Mouse (Mus musculus): ENCODE results near the gene Zranb1. TPM values are rescaled to one million over a fixed set of nuclear protein-coding genes. Genes with fewer than 3 reads are reported as not detected.

Zranb1 gene
- polyA plus RNA-seq, 1 experiment from 2014 or later: 8.3 TPM

- no peak overlapping the region for H3K4me3 ChIP-seq
- no peaks in the 10 kb centered on the region for H3K9me3 ChIP-seq
- H3K4me1 ChIP-seq: 0 out of 2 replicates have a peak, but pooled peaks cover 10% of the 10 kb centered on the region
- H3K27me3 ChIP-seq (ENCODE audit: insufficient read depth, poor library complexity, severe bottlenecking): no peaks in the 10 kb centered on the region
- peak; percentile 67 for DNase-seq (ENCODE audit: low spot score)
- peaks cover 96% of the 10 kb centered on the region for H3K36me3 ChIP-seq
- H3K27ac ChIP-seq: no peak overlapping the region
- 90% methylated on average over 9 of the region's 9 CpGs for WGBS
Measured at GRCm38 (mm10) chr7:132992967-132993615, 62.1 kb downstream of the Zranb1 start.

- 0 out of 2 replicates have a peak, but pooled peaks cover 10% of the 10 kb centered on the region for H3K4me1 ChIP-seq
- no peak overlapping the region for H3K27ac ChIP-seq
- H3K36me3 ChIP-seq: peaks cover 96% of the 10 kb centered on the region
- peak; percentile 74 for DNase-seq (ENCODE audit: low spot score)
- no peak overlapping the region for H3K4me3 ChIP-seq
- no peaks in the 10 kb centered on the region for H3K9me3 ChIP-seq
- no peaks in the 10 kb centered on the region for H3K27me3 ChIP-seq (ENCODE audit: insufficient read depth, poor library complexity, severe bottlenecking)
- 88% methylated on average over 8 of the region's 8 CpGs for WGBS
Measured at GRCm38 (mm10) chr7:132994120-132994519, 63.2 kb downstream of the Zranb1 start.

- WGBS: 81% methylated on average over 6 of the region's 6 CpGs
- peaks cover 96% of the 10 kb centered on the region for H3K36me3 ChIP-seq
- H3K4me3 ChIP-seq: no peak overlapping the region
- H3K9me3 ChIP-seq: no peaks in the 10 kb centered on the region
- H3K27me3 ChIP-seq (ENCODE audit: insufficient read depth, poor library complexity, severe bottlenecking): no peaks in the 10 kb centered on the region
- H3K27ac ChIP-seq: no peak overlapping the region
- 0 out of 2 replicates have a peak, but pooled peaks cover 10% of the 10 kb centered on the region for H3K4me1 ChIP-seq
- DNase-seq (ENCODE audit: low spot score): no peak
Measured at GRCm38 (mm10) chr7:132994628-132995191, 63.8 kb downstream of the Zranb1 start.

GRCm38 (mm10) chr7:132996391-132996790 is 65.4 kb downstream of the Zranb1 start:
- peaks cover 23% of the 10 kb centered on the region for H3K4me1 ChIP-seq
- no peak overlapping the region for H3K27ac ChIP-seq
- H3K4me3 ChIP-seq: no peak overlapping the region
- H3K36me3 ChIP-seq: peaks cover 91% of the 10 kb centered on the region
- DNase-seq (ENCODE audit: low spot score): peak; percentile 72
- 86% methylated on average over 5 of the region's 5 CpGs for WGBS
- H3K27me3 ChIP-seq (ENCODE audit: insufficient read depth, poor library complexity, severe bottlenecking): no peaks in the 10 kb centered on the region
- no peaks in the 10 kb centered on the region for H3K9me3 ChIP-seq

- Histone ChIP-seq H3K4me3 (no peak overlapping the region), H3K9me3 (no peaks in the 10 kb centered on the region), H3K27me3 (ENCODE audit: insufficient read depth, poor library complexity, severe bottlenecking) (no peaks in the 10 kb centered on the region), H3K36me3 (peaks cover 74% of the 10 kb centered on the region), H3K4me1 (peaks cover 27% of the 10 kb centered on the region), H3K27ac (no peak overlapping the region)
- DNase-seq (ENCODE audit: low spot score): peak; percentile 68
- 95% methylated on average over 12 of the region's 12 CpGs for WGBS
Measured at GRCm38 (mm10) chr7:132998639-132999038, 67.7 kb downstream of the Zranb1 start.

- Histone ChIP-seq H3K36me3 (peaks cover 70% of the 10 kb centered on the region), H3K27me3 (ENCODE audit: insufficient read depth, poor library complexity, severe bottlenecking) (no peaks in the 10 kb centered on the region), H3K4me3 (no peak overlapping the region), H3K4me1 (peaks cover 29% of the 10 kb centered on the region), H3K9me3 (no peaks in the 10 kb centered on the region), H3K27ac (no peak overlapping the region)
- 97% methylated on average over 11 of the region's 11 CpGs for WGBS
- no peak for DNase-seq (ENCODE audit: low spot score)
Measured at GRCm38 (mm10) chr7:132999061-132999460, 68.1 kb downstream of the Zranb1 start.

- Histone ChIP-seq H3K4me3 (no peak overlapping the region), H3K36me3 (peaks cover 53% of the 10 kb centered on the region), H3K4me1 (peaks cover 43% of the 10 kb centered on the region), H3K9me3 (no peaks in the 10 kb centered on the region), H3K27me3 (ENCODE audit: insufficient read depth, poor library complexity, severe bottlenecking) (no peaks in the 10 kb centered on the region), H3K27ac (no peak overlapping the region)
- WGBS: 88% methylated on average over 3 of the region's 3 CpGs
- DNase-seq (ENCODE audit: low spot score): peak; percentile 63
Measured at GRCm38 (mm10) chr7:133001388-133001787, 70.4 kb downstream of the Zranb1 start.

GRCm38 (mm10) chr7:133002271-133002670 is 71.3 kb downstream of the Zranb1 start:
- Histone ChIP-seq H3K36me3 (peaks cover 45% of the 10 kb centered on the region), H3K4me1 (peaks cover 47% of the 10 kb centered on the region), H3K9me3 (no peaks in the 10 kb centered on the region), H3K4me3 (no peak overlapping the region), H3K27ac (no peak overlapping the region), H3K27me3 (ENCODE audit: insufficient read depth, poor library complexity, severe bottlenecking) (no peaks in the 10 kb centered on the region)
- 94% methylated on average over 6 of the region's 6 CpGs for WGBS
- DNase-seq (ENCODE audit: low spot score): no peak

- peaks cover 33% of the 10 kb centered on the region for H3K36me3 ChIP-seq
- DNase-seq (ENCODE audit: low spot score): no peak
- H3K4me3 ChIP-seq: no peak overlapping the region
- no peak overlapping the region for H3K27ac ChIP-seq
- H3K9me3 ChIP-seq: no peaks in the 10 kb centered on the region
- H3K4me1 ChIP-seq: peaks cover 55% of the 10 kb centered on the region
- H3K27me3 ChIP-seq (ENCODE audit: insufficient read depth, poor library complexity, severe bottlenecking): no peaks in the 10 kb centered on the region
- 27% methylated on average over 3 of the region's 3 CpGs for WGBS
Measured at GRCm38 (mm10) chr7:133003421-133003820, 72.5 kb downstream of the Zranb1 start.

GRCm38 (mm10) chr7:133005772-133006171 is 74.8 kb downstream of the Zranb1 start:
- no peak for DNase-seq (ENCODE audit: low spot score)
- WGBS: 76% methylated on average over 7 of the region's 7 CpGs
- Histone ChIP-seq H3K27ac (no peak overlapping the region), H3K36me3 (peaks cover 34% of the 10 kb centered on the region), H3K4me3 (no peak overlapping the region), H3K4me1 (peaks cover 55% of the 10 kb centered on the region), H3K9me3 (no peaks in the 10 kb centered on the region), H3K27me3 (ENCODE audit: insufficient read depth, poor library complexity, severe bottlenecking) (no peaks in the 10 kb centered on the region)

GRCm38 (mm10) chr7:133007343-133007742 is 76.4 kb downstream of the Zranb1 start:
- H3K27ac ChIP-seq: 0 out of 2 replicates have a peak overlapping the region, but pooled peaks have one; percentile 3
- no peak overlapping the region for H3K4me3 ChIP-seq
- H3K27me3 ChIP-seq (ENCODE audit: insufficient read depth, poor library complexity, severe bottlenecking): no peaks in the 10 kb centered on the region
- peaks cover 57% of the 10 kb centered on the region for H3K4me1 ChIP-seq
- no peaks in the 10 kb centered on the region for H3K9me3 ChIP-seq
- DNase-seq (ENCODE audit: low spot score): no peak
- H3K36me3 ChIP-seq: peaks cover 26% of the 10 kb centered on the region
- 59% methylated on average over 11 of the region's 11 CpGs for WGBS

GRCm38 (mm10) chr7:133008663-133009062 is 77.7 kb downstream of the Zranb1 start:
- 84% methylated on average over 4 of the region's 4 CpGs for WGBS
- H3K4me3 ChIP-seq: no peak overlapping the region
- peaks cover 67% of the 10 kb centered on the region for H3K4me1 ChIP-seq
- no peak for DNase-seq (ENCODE audit: low spot score)
- H3K36me3 ChIP-seq: peaks cover 33% of the 10 kb centered on the region
- no peaks in the 10 kb centered on the region for H3K27me3 ChIP-seq (ENCODE audit: insufficient read depth, poor library complexity, severe bottlenecking)
- no peaks in the 10 kb centered on the region for H3K9me3 ChIP-seq
- H3K27ac ChIP-seq: no peak overlapping the region

GRCm38 (mm10) chr7:133009676-133010075 is 78.7 kb downstream of the Zranb1 start:
- H3K27ac ChIP-seq: no peak overlapping the region
- H3K4me1 ChIP-seq: peaks cover 67% of the 10 kb centered on the region
- H3K27me3 ChIP-seq (ENCODE audit: insufficient read depth, poor library complexity, severe bottlenecking): no peaks in the 10 kb centered on the region
- peaks cover 43% of the 10 kb centered on the region for H3K36me3 ChIP-seq
- H3K4me3 ChIP-seq: no peak overlapping the region
- 84% methylated on average over 8 of the region's 8 CpGs for WGBS
- DNase-seq (ENCODE audit: low spot score): no peak
- H3K9me3 ChIP-seq: no peaks in the 10 kb centered on the region

All from heart, embryonic 10.5 days (tissue).